Mouse (Mus musculus): Measurements from ENCODE around the gene Sun1. TPM values are rescaled to one million over a fixed set of nuclear protein-coding genes. Genes with fewer than 3 reads are reported as not detected.

Gene Sun1
- total and polyA plus RNA-seq, 3 experiments, result 71.3 to 79.0 TPM; not detected in 1

GRCm38 (mm10) chr5:139220610-139221009 is 20.2 kb downstream of the Sun1 start:
- H3K4me3 ChIP-seq (ENCODE audit: control insufficient read depth in 1 of 2, insufficient read depth in 1 of 2, low read depth in 2 of 2, low read length in 2 of 2), result no peak overlapping the region
- no peak for DNase-seq (ENCODE audit: low read depth, low spot score)
- TF ChIP-seq BHLHE40 (IDR thresholded peaks at IDR 0.05; ENCODE audit: borderline replicate concordance, low read depth, low read length), result no peak
- TF ChIP-seq TAL1 (IDR thresholded peaks at IDR 0.05; ENCODE audit: low read length), result no peak
- TF ChIP-seq ZMIZ1 (IDR thresholded peaks at IDR 0.05; ENCODE audit: low read depth, low read length), result no peak
- no peak for TF ChIP-seq ZC3H11A (IDR thresholded peaks at IDR 0.05; ENCODE audit: low read depth, low read length)
- TF ChIP-seq RCOR1 (IDR thresholded peaks at IDR 0.05; ENCODE audit: low read depth, low read length), result no peak
- TF ChIP-seq CHD2 (IDR thresholded peaks at IDR 0.05; ENCODE audit: low read length), result no peak
- no peak for TF ChIP-seq MYC (IDR thresholded peaks at IDR 0.05; ENCODE audit: low read depth, low read length)
- TF ChIP-seq MXI1 (IDR thresholded peaks at IDR 0.05; ENCODE audit: low read depth, low read length), result no peak
- TF ChIP-seq POLR2AphosphoS2 (IDR thresholded peaks at IDR 0.05; ENCODE audit: low read length), result no peak
- no peak for TF ChIP-seq POLR2AphosphoS5 (IDR thresholded peaks at IDR 0.05; ENCODE audit: borderline replicate concordance, low read depth, low read length)
- TF ChIP-seq ZNF384 (IDR thresholded peaks at IDR 0.05; ENCODE audit: low read depth, low read length), result no peak
- no peak for TF ChIP-seq RAD21 (IDR thresholded peaks at IDR 0.05; ENCODE audit: low read depth, low read length)
- TF ChIP-seq GABPA (IDR thresholded peaks at IDR 0.05; ENCODE audit: low read depth, low read length), result no peak
- H3K4me1 ChIP-seq (ENCODE audit: control insufficient read depth in 1 of 2, insufficient read depth in 2 of 2, low read length in 2 of 2), result no peaks in the 10 kb centered on the region
- no peaks in the 10 kb centered on the region for H3K9me3 ChIP-seq (replicated peaks; ENCODE audit: insufficient read depth, low read length)
- H3K79me2 ChIP-seq (ENCODE audit: control insufficient read depth, insufficient read depth, low read length, poor library complexity), result no peaks in the 10 kb centered on the region; the same call in 1 of the 2 replicates
- no peak overlapping the region for H3K9ac ChIP-seq (ENCODE audit: control insufficient read depth, low read depth, low read length, poor library complexity, severe bottlenecking)
- H3K27me3 ChIP-seq (ENCODE audit: control insufficient read depth in 1 of 2, insufficient read depth in 2 of 2, low read length in 2 of 2), result no peaks in the 10 kb centered on the region
- no peak overlapping the region for H3K27ac ChIP-seq (ENCODE audit: control insufficient read depth, low read depth, low read length)
- H3K36me3 ChIP-seq (ENCODE audit: control insufficient read depth in 1 of 2, insufficient read depth in 2 of 2, low read length in 2 of 2), result peaks cover 0 to 36% of the 10 kb centered on the region in 2 experiments; a peak in 2 of 4 replicates

DNA sequence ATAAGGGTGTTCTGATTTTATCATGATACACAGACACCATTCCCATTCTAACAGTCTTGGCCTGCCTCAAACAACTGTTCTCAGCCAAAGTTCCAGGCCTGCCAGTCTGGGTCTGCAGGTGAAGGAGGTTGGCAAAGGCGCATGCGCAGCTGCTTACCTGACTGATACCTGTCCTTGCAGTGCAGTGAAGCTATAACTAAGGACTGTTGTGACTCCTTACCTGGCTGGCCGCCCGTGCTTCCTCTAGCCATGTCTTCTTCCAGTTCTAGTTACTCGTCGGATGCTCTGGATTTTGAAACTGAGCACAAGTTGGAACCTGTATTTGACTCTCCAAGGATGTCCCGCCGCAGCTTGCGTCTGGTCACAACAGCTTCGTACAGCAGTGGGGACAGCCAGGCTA is 22.9 kb downstream of the Sun1 start:
- no peak for TF ChIP-seq GABPA (IDR thresholded peaks at IDR 0.05; ENCODE audit: low read depth, low read length)
- no peak for TF ChIP-seq NELFE (IDR thresholded peaks at IDR 0.05; ENCODE audit: low read depth, low read length)
- no peak for TF ChIP-seq ZNF384 (IDR thresholded peaks at IDR 0.05; ENCODE audit: low read depth, low read length)
- no peak for TF ChIP-seq RCOR1 (IDR thresholded peaks at IDR 0.05; ENCODE audit: low read depth, low read length)
- TF ChIP-seq MXI1 (IDR thresholded peaks at IDR 0.05; ENCODE audit: low read depth, low read length), result no peak
- Histone ChIP-seq H3K27me3 (ENCODE audit: control insufficient read depth in 1 of 2, insufficient read depth in 2 of 2, low read length in 2 of 2) (no peaks in the 10 kb centered on the region), H3K4me3 (ENCODE audit: control insufficient read depth in 1 of 2, insufficient read depth in 1 of 2, low read depth in 2 of 2, low read length in 2 of 2) (no peak overlapping the region), H3K4me1 (ENCODE audit: control insufficient read depth in 1 of 2, insufficient read depth in 2 of 2, low read length in 2 of 2) (no peaks in the 10 kb centered on the region), H3K79me2 (ENCODE audit: control insufficient read depth, insufficient read depth, low read length, poor library complexity) (no peaks in the 10 kb centered on the region), H3K9ac (ENCODE audit: control insufficient read depth, low read depth, low read length, poor library complexity, severe bottlenecking) (no peak overlapping the region), H3K9me3 (replicated peaks; ENCODE audit: insufficient read depth, low read length) (no peaks in the 10 kb centered on the region), H3K36me3 (ENCODE audit: control insufficient read depth in 1 of 2, insufficient read depth in 2 of 2, low read length in 2 of 2) (peaks cover 0 to 36% of the 10 kb centered on the region in 2 experiments; a peak in 2 of 4 replicates), H3K27ac (ENCODE audit: control insufficient read depth, low read depth, low read length) (no peak overlapping the region)
- no peak for DNase-seq (ENCODE audit: low read depth, low spot score)

DNA sequence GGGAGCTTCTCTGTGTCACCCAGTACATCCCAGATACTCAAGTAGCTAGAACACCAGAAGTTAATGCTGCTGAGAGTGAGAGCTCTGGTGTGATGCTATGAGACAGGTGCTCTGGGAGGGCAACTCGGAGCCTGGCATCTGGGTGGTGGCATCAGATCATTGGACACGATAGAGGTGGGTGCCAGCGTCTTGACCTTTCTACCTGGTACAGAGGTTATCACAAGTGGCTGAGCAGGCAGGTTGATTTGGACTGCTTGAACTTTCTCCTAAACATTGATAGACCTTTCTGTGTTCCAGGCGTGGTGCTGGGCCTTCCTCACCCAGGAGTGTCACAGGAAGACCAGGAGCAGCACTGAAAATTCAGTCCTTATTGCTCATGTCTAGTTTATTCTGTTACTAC is 26.8 kb downstream of the Sun1 start:
- Histone ChIP-seq H3K36me3 (ENCODE audit: control insufficient read depth in 1 of 2, insufficient read depth in 2 of 2, low read length in 2 of 2) (peaks cover 2 to 28% of the 10 kb centered on the region in 2 experiments; a peak in 3 of 4 replicates), H3K27me3 (ENCODE audit: control insufficient read depth in 1 of 2, insufficient read depth in 2 of 2, low read length in 2 of 2) (no peaks in the 10 kb centered on the region), H3K9me3 (replicated peaks; ENCODE audit: insufficient read depth, low read length) (no peaks in the 10 kb centered on the region), H3K4me3 (ENCODE audit: control insufficient read depth in 1 of 2, insufficient read depth in 1 of 2, low read depth in 2 of 2, low read length in 2 of 2) (no peak overlapping the region), H3K9ac (ENCODE audit: control insufficient read depth, low read depth, low read length, poor library complexity, severe bottlenecking) (no peak overlapping the region), H3K4me1 (ENCODE audit: control insufficient read depth in 1 of 2, insufficient read depth in 2 of 2, low read length in 2 of 2) (no peaks in the 10 kb centered on the region), H3K27ac (ENCODE audit: control insufficient read depth, low read depth, low read length) (no peak overlapping the region), H3K79me2 (ENCODE audit: control insufficient read depth, insufficient read depth, low read length, poor library complexity) (no peaks in the 10 kb centered on the region)
- DNase-seq (ENCODE audit: low read depth, low spot score), result no peak
- TF ChIP-seq UBTF (IDR thresholded peaks at IDR 0.05; ENCODE audit: borderline replicate concordance, insufficient read depth, low read depth, low read length), result no peak
- no peak for TF ChIP-seq ELF1 (IDR thresholded peaks at IDR 0.05; ENCODE audit: low read depth, low read length)
- no peak for TF ChIP-seq POLR2AphosphoS2 (IDR thresholded peaks at IDR 0.05; ENCODE audit: low read length)
- TF ChIP-seq JUND (IDR thresholded peaks at IDR 0.05; ENCODE audit: low read depth, low read length), result no peak
- no peak for TF ChIP-seq NRF1 (IDR thresholded peaks at IDR 0.05; ENCODE audit: insufficient read depth, low read depth, low read length, poor library complexity, severe bottlenecking)
- TF ChIP-seq MAX (IDR thresholded peaks at IDR 0.05; ENCODE audit: low read length), result no peak
- no peak for TF ChIP-seq MXI1 (IDR thresholded peaks at IDR 0.05; ENCODE audit: low read depth, low read length)
- TF ChIP-seq E2F4 (IDR thresholded peaks at IDR 0.05; ENCODE audit: borderline replicate concordance, low read depth, low read length), result no peak
- TF ChIP-seq ZKSCAN1 (IDR thresholded peaks at IDR 0.05; ENCODE audit: low read depth, low read length), result no peak
- TF ChIP-seq ZNF384 (IDR thresholded peaks at IDR 0.05; ENCODE audit: low read depth, low read length), result no peak
- TF ChIP-seq SIN3A (IDR thresholded peaks at IDR 0.05; ENCODE audit: low read length), result no peak
- TF ChIP-seq ETS1 (IDR thresholded peaks at IDR 0.05; ENCODE audit: low read depth, low read length), result no peak
- TF ChIP-seq SMC3 (IDR thresholded peaks at IDR 0.05; ENCODE audit: low read depth, low read length), result no peak
- no peak for TF ChIP-seq RCOR1 (IDR thresholded peaks at IDR 0.05; ENCODE audit: low read depth, low read length)
- TF ChIP-seq TBP (IDR thresholded peaks at IDR 0.05; ENCODE audit: low read depth, low read length), result no peak
- TF ChIP-seq TCF12 (IDR thresholded peaks at IDR 0.05; ENCODE audit: low read depth, low read length), result no peak

Measured in MEL (cell line).